Mouse (Mus musculus) cortical plate, adult 2 months (tissue): ENCODE measurements around the gene Mettl16.

Experiments
- CTCF ChIP-seq: fragments of 200-500 bp; IDR thresholded peaks from 2 replicates; pipeline ENCODE4 v1.5.1; 2011; ENCODE audit warnings: mild to moderate bottlenecking, control low read depth, low read length; ENCODE audit not compliant: insufficient read depth; ENCODE audit errors: extremely low read depth
- POLR2A ChIP-seq: fragments of 200-500 bp; IDR thresholded peaks from 2 replicates; pipeline ENCODE4 v1.6.1; 2011; ENCODE audit warnings: mild to moderate bottlenecking, low read length, control low read depth; ENCODE audit not compliant: insufficient read depth; ENCODE audit errors: extremely low read depth

DNA sequence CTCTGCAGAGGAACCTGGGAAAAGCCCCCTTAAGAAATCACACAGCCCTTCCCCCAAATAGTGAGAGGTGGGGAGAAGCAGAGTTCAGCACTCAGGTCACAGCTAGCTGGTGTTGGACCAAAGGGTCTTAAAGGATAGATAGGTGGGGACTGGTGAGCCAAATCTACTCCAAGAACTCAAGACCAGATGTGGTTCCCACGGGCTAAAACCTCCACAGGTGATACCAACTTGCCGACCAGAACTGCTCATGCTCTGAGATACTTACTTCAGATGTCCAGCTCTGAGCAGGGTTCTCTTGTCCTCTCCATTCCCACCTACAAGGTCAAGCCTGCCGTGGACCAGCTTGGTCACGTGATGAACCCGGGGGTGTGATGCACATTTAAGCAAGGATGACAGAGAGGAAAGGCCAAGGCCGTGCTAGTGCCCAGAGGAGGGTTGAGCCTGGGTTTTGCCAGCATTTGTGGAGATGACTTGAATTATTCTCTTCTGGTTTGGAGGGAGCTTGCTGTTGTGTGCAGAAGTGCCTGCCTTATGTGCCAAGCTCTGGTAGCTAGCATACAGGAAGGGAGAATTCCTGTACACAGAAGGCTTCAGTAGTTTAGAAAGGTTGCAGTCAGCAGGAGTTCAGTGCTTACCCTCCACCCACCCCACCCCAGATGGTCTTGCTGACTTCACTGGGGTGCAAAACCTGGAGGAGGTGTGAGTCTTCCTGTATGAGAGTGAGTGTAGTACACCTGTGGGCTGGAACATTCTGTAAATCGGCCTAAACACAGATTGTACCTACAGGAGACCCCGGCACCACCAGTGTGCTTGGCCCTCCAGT lies 63.1 kb downstream of the Mettl16 start:
- TF ChIP-seq CTCF = no peak
- TF ChIP-seq POLR2A = no peak
